Mouse (Mus musculus): Measurements from ENCODE around the gene Plac8.

Gene Plac8

GRCm38 (mm10) chr5:100578863-100579411 lies 6.9 kb upstream of the Plac8 start:
- DNase-seq (ENCODE audit: low spot score): no peak

- DNase-seq (ENCODE audit: low spot score): no peak
These were observed 2.7 kb upstream of the Plac8 start for GRCm38 (mm10) chr5:100574771-100575170.

GRCm38 (mm10) chr5:100573256-100573655 lies 1.2 kb upstream of the Plac8 start:
- DNase-seq (ENCODE audit: low spot score): no peak

GRCm38 (mm10) chr5:100570716-100571115 lies 1.3 kb downstream of the Plac8 start:
- no peak for DNase-seq (ENCODE audit: low spot score)

- DNase-seq (ENCODE audit: low spot score): no peak
These were observed 1.9 kb downstream of the Plac8 start for GRCm38 (mm10) chr5:100569997-100570595.

GRCm38 (mm10) chr5:100569250-100569934 lies 2.7 kb downstream of the Plac8 start:
- no peak for DNase-seq (ENCODE audit: low spot score)

GRCm38 (mm10) chr5:100568802-100569201 lies 3.2 kb downstream of the Plac8 start:
- no peak for DNase-seq (ENCODE audit: low spot score)

- no peak for DNase-seq (ENCODE audit: low spot score)
These were observed 3.9 kb downstream of the Plac8 start for GRCm38 (mm10) chr5:100568177-100568576.

GRCm38 (mm10) chr5:100567258-100568032 lies 4.6 kb downstream of the Plac8 start:
- DNase-seq (ENCODE audit: low spot score): no peak

GRCm38 (mm10) chr5:100566798-100567197 lies 5.2 kb downstream of the Plac8 start:
- no peak for DNase-seq (ENCODE audit: low spot score)

- no peak for DNase-seq (ENCODE audit: low spot score)
These were observed 9.3 kb downstream of the Plac8 start for GRCm38 (mm10) chr5:100562702-100563101.

- no peak for DNase-seq (ENCODE audit: low spot score)
These were observed 12.7 kb downstream of the Plac8 start for GRCm38 (mm10) chr5:100559357-100559756.

- DNase-seq (ENCODE audit: low spot score): no peak
These were observed 13.3 kb downstream of the Plac8 start for GRCm38 (mm10) chr5:100558783-100559182.

- no peak for DNase-seq (ENCODE audit: low spot score)
These were observed 14.5 kb downstream of the Plac8 start for GRCm38 (mm10) chr5:100557537-100557936.

- DNase-seq (ENCODE audit: low spot score): no peak
These were observed 15.0 kb downstream of the Plac8 start for GRCm38 (mm10) chr5:100557019-100557418.

- no peak for DNase-seq (ENCODE audit: low spot score)
These were observed 18.6 kb downstream of the Plac8 start for GRCm38 (mm10) chr5:100553426-100553825.

GRCm38 (mm10) chr5:100551952-100552351 lies 20.1 kb downstream of the Plac8 start:
- no peak for DNase-seq (ENCODE audit: low spot score)

GRCm38 (mm10) chr5:100550151-100550550 lies 21.9 kb downstream of the Plac8 start:
- DNase-seq (ENCODE audit: low spot score): no peak

GRCm38 (mm10) chr5:100549311-100549710 lies 22.7 kb downstream of the Plac8 start:
- DNase-seq (ENCODE audit: low spot score): no peak

- no peak for DNase-seq (ENCODE audit: low spot score)
These were observed 23.8 kb downstream of the Plac8 start for GRCm38 (mm10) chr5:100548236-100548635.

GRCm38 (mm10) chr5:100546294-100547080 lies 25.6 kb downstream of the Plac8 start:
- no peak for DNase-seq (ENCODE audit: low spot score)

- DNase-seq (ENCODE audit: low spot score): peak; percentile 5
These were observed 35.4 kb downstream of the Plac8 start for GRCm38 (mm10) chr5:100536638-100537037.
